Mouse (Mus musculus): Measurements from ENCODE around the gene Hpcal1.

- TF ChIP-seq EP300 (IDR thresholded peaks at IDR 0.05) (no peak), CTCF (IDR thresholded peaks at IDR 0.05) (peak; percentile 57)
Observed at GRCm38 (mm10) chr12:17709451-17709850, 18.8 kb downstream of the Hpcal1 start.

Measured in lung, postnatal 0 days (tissue).